Mouse (Mus musculus) kidney, adult 2 months (tissue): ENCODE data around the gene Dlat.

ENCODE experiments used
- CTCF ChIP-seq: fragments of 200-500 bp; conservative IDR thresholded peaks from 2 replicates; pipeline ENCODE4 v1.5.1; 2011; ENCODE audit warnings: low read depth, mild to moderate bottlenecking, control low read depth, low read length, moderate library complexity, mixed read lengths; ENCODE audit not compliant: insufficient read depth, insufficient read length
- POLR2A ChIP-seq: fragments of 200-500 bp; IDR thresholded peaks from one replicate; pipeline ENCODE4 v1.6.1; 2011; ENCODE audit warnings: low read depth, low read length, control low read depth

DNA sequence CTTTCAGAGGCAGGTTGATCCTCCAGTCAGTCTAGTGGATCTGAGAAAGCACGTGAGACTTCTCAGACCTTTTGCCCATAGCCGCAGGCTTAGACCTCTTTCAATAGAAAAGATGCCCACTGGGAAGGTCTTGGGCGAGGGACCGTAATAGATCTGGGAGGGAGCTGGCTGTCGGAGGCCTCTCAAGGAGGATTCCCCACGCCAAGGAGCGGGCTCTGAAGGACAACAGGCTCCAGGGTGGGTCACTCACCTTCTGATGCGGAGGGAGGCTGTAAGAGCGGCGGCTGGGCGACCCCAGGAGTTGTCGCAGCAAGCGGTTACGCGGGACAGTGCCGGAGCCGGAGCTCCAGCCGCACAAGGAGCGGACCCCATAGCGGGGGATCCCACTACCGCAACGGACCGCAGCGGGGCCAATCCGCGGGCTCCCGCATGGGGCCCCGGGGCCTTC lies 615 bp downstream of the Dlat start:
- TF ChIP-seq POLR2A = no peak
- no peak for TF ChIP-seq CTCF
